30 mouse cellular contexts compared by ENCODE assay signal in the genomic region with DNA sequence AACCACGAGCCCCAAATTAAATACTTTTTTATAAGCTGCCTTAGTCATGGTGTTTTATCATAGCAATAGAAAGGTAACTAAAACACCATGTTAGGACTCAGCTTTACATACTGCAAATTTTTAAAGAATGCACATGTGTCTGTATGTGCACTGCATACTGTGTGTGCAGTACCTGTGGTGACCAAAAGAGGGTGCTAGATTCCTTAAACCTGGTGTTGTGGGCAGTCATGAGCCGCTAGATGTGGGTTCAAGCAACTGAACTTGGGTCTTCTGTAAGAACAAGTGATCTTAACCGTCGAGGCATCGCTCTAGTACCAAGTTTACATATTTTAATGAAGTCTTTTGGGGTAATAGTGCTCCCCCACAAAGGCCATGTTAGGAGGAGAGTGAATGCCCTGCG. TPM values are rescaled to one million over a fixed set of nuclear protein-coding genes. Genes with fewer than 3 reads are reported as not detected.
A peak's percentile ranks its signal among the peaks of the same experiment; 100 is the strongest.
DNase-seq lines count a peak whose midpoint lies in the region; ATAC-seq and TF ChIP-seq lines count a peak whose summit lies in the region.
"Had no signal": no experiment of that assay in that cellular context is flagged by ENCODE, and none has a peak within 500 bp of the region (broad histone marks: within the 10 kb centered on the region; RNA-seq: fewer than 3 reads in every experiment).

No protein-coding gene starts in this region.

- H3K27me3 ChIP-seq in midbrain, postnatal 0 days (ENCODE audit: insufficient read depth, low read length) = 0 out of 2 replicates have a peak, but pooled peaks cover 5% of the 10 kb centered on the region
- no peaks in the 10 kb centered on the region for H3K27me3 ChIP-seq in midbrain, embryonic 15.5 days (replicated peaks)
- no peaks in the 10 kb centered on the region; the same call in 1 of the 2 replicates for H3K27me3 ChIP-seq in stomach, postnatal 0 days (ENCODE audit: control insufficient read depth, insufficient read depth, low read length)
- H3K27me3 ChIP-seq: hindbrain, embryonic 15.5 days; intestine, embryonic 15.5 days; limb, embryonic 13.5 days; lung, embryonic 15.5 days; midbrain, embryonic 13.5 days; neural tube, embryonic 15.5 days had no signal

- 95% methylated on average over 6 of the region's 6 CpGs for WGBS in midbrain, postnatal 0 days
- 97% methylated on average over 6 of the region's 6 CpGs for WGBS in midbrain, embryonic 15.5 days
- 96% methylated on average over 6 of the region's 6 CpGs for WGBS in stomach, postnatal 0 days

- peaks cover 4% of the 10 kb centered on the region for H3K4me1 ChIP-seq in midbrain, postnatal 0 days (ENCODE audit: insufficient read depth, low read length)
- H3K4me1 ChIP-seq in midbrain, embryonic 15.5 days = peaks cover 7% of the 10 kb centered on the region; the same call in 1 of the 2 replicates
- H3K4me1 ChIP-seq in stomach, postnatal 0 days (replicated peaks; ENCODE audit: control insufficient read depth, insufficient read depth) = no peaks in the 10 kb centered on the region
- H3K4me1 ChIP-seq: limb, embryonic 13.5 days had no signal

- H3K4me3 ChIP-seq in layer of hippocampus, adult 2 months = no peak overlapping the region
- H3K4me3 ChIP-seq in midbrain, postnatal 0 days (ENCODE audit: low read depth, low read length) = no peak overlapping the region
- H3K4me3 ChIP-seq in midbrain, embryonic 15.5 days = no peak overlapping the region
- no peak overlapping the region for H3K4me3 ChIP-seq in stomach, postnatal 0 days (ENCODE audit: low read depth, low read length)
- H3K4me3 ChIP-seq: heart, embryonic 13.5 days; hindbrain, embryonic 10.5 days; hindbrain, embryonic 15.5 days; intestine, embryonic 15.5 days; limb, embryonic 13.5 days; liver, embryonic 13.5 days; lung, embryonic 15.5 days; midbrain, embryonic 13.5 days; neural tube, embryonic 15.5 days had no signal

- peak; percentile 26; the same call in 1 of the 2 replicates for TF ChIP-seq CTCF in layer of hippocampus, adult 2 months (conservative IDR thresholded peaks at IDR 0.05)
- peak; percentile 16; the same call in 1 of the 2 replicates for TF ChIP-seq CTCF in midbrain, postnatal 0 days (IDR thresholded peaks at IDR 0.05)
- TF ChIP-seq CTCF in stomach, postnatal 0 days (IDR thresholded peaks at IDR 0.05; ENCODE audit: low read depth) = peak; percentile 30; the same call in 1 of the 2 replicates

- ATAC-seq in CD4-positive, CD25-positive, alpha-beta regulatory T cell, adult 4 months = no peak
- ATAC-seq in midbrain, postnatal 0 days (ENCODE audit: low FRiP score) = no peak
- no peak for ATAC-seq in midbrain, embryonic 15.5 days (replicated peaks)
- ATAC-seq in stomach, postnatal 0 days (ENCODE audit: low FRiP score, low TSS enrichment) = no peak
- ATAC-seq: forebrain, embryonic 14.5 days; intestine, embryonic 15.5 days; midbrain, embryonic 13.5 days had no signal

- no peak overlapping the region for H3K27ac ChIP-seq in layer of hippocampus, adult 2 months
- no peak overlapping the region for H3K27ac ChIP-seq in midbrain, postnatal 0 days (ENCODE audit: low read depth, low read length)
- H3K27ac ChIP-seq in midbrain, embryonic 15.5 days = no peak overlapping the region
- H3K27ac ChIP-seq in stomach, postnatal 0 days (replicated peaks) = no peak overlapping the region
- H3K27ac ChIP-seq: heart, embryonic 13.5 days; hindbrain, embryonic 10.5 days; hindbrain, embryonic 15.5 days; intestine, embryonic 15.5 days; limb, embryonic 13.5 days; liver, embryonic 13.5 days; lung, embryonic 15.5 days; midbrain, embryonic 13.5 days; neural tube, embryonic 15.5 days had no signal

- H3K9ac ChIP-seq in midbrain, postnatal 0 days (replicated peaks; ENCODE audit: low read length, poor library complexity, severe bottlenecking) = no peak overlapping the region
- no peak overlapping the region for H3K9ac ChIP-seq in midbrain, embryonic 15.5 days
- H3K9ac ChIP-seq in stomach, postnatal 0 days (ENCODE audit: low read length) = no peak overlapping the region
- H3K9ac ChIP-seq: heart, embryonic 13.5 days; hindbrain, embryonic 15.5 days; intestine, embryonic 15.5 days; limb, embryonic 13.5 days; liver, embryonic 13.5 days; lung, embryonic 15.5 days; midbrain, embryonic 13.5 days; neural tube, embryonic 15.5 days had no signal

- H3K4me2 ChIP-seq in midbrain, postnatal 0 days (ENCODE audit: low read depth, low read length, poor library complexity, severe bottlenecking) = no peak overlapping the region
- H3K4me2 ChIP-seq in midbrain, embryonic 15.5 days = no peak overlapping the region
- no peak overlapping the region for H3K4me2 ChIP-seq in stomach, postnatal 0 days (replicated peaks; ENCODE audit: low read depth)
- H3K4me2 ChIP-seq: heart, embryonic 13.5 days; hindbrain, embryonic 15.5 days; intestine, embryonic 15.5 days; limb, embryonic 13.5 days; liver, embryonic 13.5 days; lung, embryonic 15.5 days; midbrain, embryonic 13.5 days; neural tube, embryonic 15.5 days had no signal

- peak; percentile 31 for DNase-seq in CD4-positive, CD25-positive, alpha-beta regulatory T cell, adult 2 months (ENCODE audit: low read depth, low spot score)
- DNase-seq in layer of hippocampus, adult 2 months (ENCODE audit: low spot score in 2 of 2) = no peak
- no peak for DNase-seq in layer of hippocampus, adult 18-20 months (ENCODE audit: low spot score in 2 of 2)
- DNase-seq in midbrain, postnatal 0 days (ENCODE audit: low spot score) = no peak
- DNase-seq in stomach, postnatal 0 days (ENCODE audit: low spot score) = no peak
- DNase-seq in frontal cortex, postnatal 14 days (ENCODE audit: low spot score in 2 of 2) = no peak
- DNase-seq: adrenal gland, postnatal 14 days; cerebellum, adult 11 months; cerebellum, adult 9-10 months; cerebellum, postnatal 36 days; heart, postnatal 10 days; liver, embryonic 13.5 days; lung, postnatal 36 days; retina, postnatal 1 day; right cerebral cortex, postnatal 25 days; spleen, adult 18-20 months; thymus, postnatal 4 days had no signal

- no peaks in the 10 kb centered on the region for H3K36me3 ChIP-seq in midbrain, postnatal 0 days (ENCODE audit: insufficient read depth, low read length)
- H3K36me3 ChIP-seq in midbrain, embryonic 15.5 days (replicated peaks) = no peaks in the 10 kb centered on the region
- H3K36me3 ChIP-seq in stomach, postnatal 0 days (ENCODE audit: control insufficient read depth, insufficient read depth, low read length) = no peaks in the 10 kb centered on the region
- H3K36me3 ChIP-seq: heart, embryonic 13.5 days; hindbrain, embryonic 10.5 days; hindbrain, embryonic 15.5 days; intestine, embryonic 15.5 days; limb, embryonic 13.5 days; liver, embryonic 13.5 days; lung, embryonic 15.5 days; midbrain, embryonic 13.5 days; neural tube, embryonic 15.5 days had no signal

- H3K9me3 ChIP-seq in midbrain, postnatal 0 days (ENCODE audit: low read length) = no peaks in the 10 kb centered on the region
- no peaks in the 10 kb centered on the region for H3K9me3 ChIP-seq in midbrain, embryonic 15.5 days
- H3K9me3 ChIP-seq in stomach, postnatal 0 days (ENCODE audit: control insufficient read depth, low read length) = no peaks in the 10 kb centered on the region
- H3K9me3 ChIP-seq: hindbrain, embryonic 15.5 days; intestine, embryonic 15.5 days; liver, embryonic 13.5 days; lung, embryonic 15.5 days; midbrain, embryonic 13.5 days had no signal

- TF ChIP-seq EP300 in stomach, postnatal 0 days (optimal IDR thresholded peaks at IDR 0.05) = no peak

RNA-seq across cellular contexts. Expression of gene 2410004P03Rik, which starts 2.1 kb away (rescaled TPM):
- 1 to 10 TPM; 1.2 to 1.8 TPM for polyA plus RNA-seq in CD4-positive, CD25-positive, alpha-beta regulatory T cell, adult 4 months (2017; shearing (Covaris generic))
- total RNA-seq in layer of hippocampus, adult 2 months (2021) = under 1 TPM; 0.52 to 0.61 TPM
- total RNA-seq in layer of hippocampus, adult 18-20 months (2021) = 1 to 10 TPM in 1 of 2 experiments, under 1 TPM in 1; 0.99 to 1.8 TPM
- 7.3 and 10.1 TPM in 2 replicates for total RNA-seq in midbrain, postnatal 0 days (2014; rRNA removed)
- 7.1 and 10.6 TPM in 2 replicates for polyA plus RNA-seq in midbrain, postnatal 0 days (2015; fragmentation: Nextera tagmentation; extraction: Ambion mirVana)
- 5.2 and 5.4 TPM in 2 replicates for polyA plus RNA-seq in midbrain, embryonic 15.5 days (2015; fragmentation: Nextera tagmentation; extraction: Ambion mirVana)
- 0.29 and 0.38 TPM in 2 replicates for polyA plus RNA-seq in stomach, postnatal 0 days (2015; fragmentation: Nextera tagmentation; extraction: Ambion mirVana)
- total RNA-seq: adrenal gland, postnatal 14 days; gastrocnemius, adult 18-20 months; heart, adult 8-10 months had no signal
- polyA plus RNA-seq: heart, embryonic 13.5 days had no signal

RNA-seq across cellular contexts. Expression of gene Pqlc3, which starts 9.3 kb away (rescaled TPM):
- 10 to 100 TPM; 73.7 to 86.4 TPM for polyA plus RNA-seq in CD4-positive, CD25-positive, alpha-beta regulatory T cell, adult 4 months (2017; shearing (Covaris generic))
- under 1 TPM; 0.56 to 0.61 TPM for total RNA-seq in layer of hippocampus, adult 2 months (2021)
- total RNA-seq in layer of hippocampus, adult 18-20 months (2021) = 1 to 10 TPM in 1 of 2 experiments, under 1 TPM in 1; 0.89 to 1.3 TPM
- total RNA-seq in midbrain, postnatal 0 days (2014; rRNA removed) = 0.93 and 1.3 TPM in 2 replicates
- 1.6 and 2.0 TPM in 2 replicates for polyA plus RNA-seq in midbrain, postnatal 0 days (2015; fragmentation: Nextera tagmentation; extraction: Ambion mirVana)
- polyA plus RNA-seq in midbrain, embryonic 15.5 days (2015; fragmentation: Nextera tagmentation; extraction: Ambion mirVana) = 2.4 and 2.6 TPM in 2 replicates
- polyA plus RNA-seq in stomach, postnatal 0 days (2015; fragmentation: Nextera tagmentation; extraction: Ambion mirVana) = 22.5 and 22.9 TPM in 2 replicates
